8 mouse cellular contexts compared by ENCODE assay signal in the genomic region with DNA sequence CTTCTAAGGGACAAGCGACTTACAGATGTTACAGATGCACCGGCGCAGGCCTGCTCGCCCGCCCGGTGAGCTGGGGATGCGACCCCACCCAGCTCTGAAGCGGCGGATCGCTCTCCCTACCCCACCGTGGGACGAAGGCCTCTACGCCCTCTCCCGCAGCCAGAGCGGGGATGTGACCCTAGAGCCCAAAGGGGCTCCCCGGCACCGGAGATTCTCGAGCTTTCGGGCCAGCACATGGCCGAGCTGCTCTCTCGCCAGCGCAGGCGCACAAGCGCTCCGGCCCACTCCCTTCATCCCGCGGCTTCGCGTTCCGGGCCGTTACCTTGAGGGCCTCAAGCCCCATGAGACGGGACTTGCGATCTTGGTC. TPM values are rescaled to one million over a fixed set of nuclear protein-coding genes. Genes with fewer than 3 reads are reported as not detected.
DNase-seq lines count a peak whose midpoint lies in the region; ATAC-seq and TF ChIP-seq lines count a peak whose summit lies in the region.

No protein-coding gene starts in this region.

- intact Hi-C loops in gastrocnemius, postnatal 14 days (cut with DNase I; ENCODE audit: low total_unique reads): no loop called here
- intact Hi-C loops in left cerebral cortex, postnatal 36 days (cut with DNase I): loop anchor here (10.0 kb wide), 2 partner anchors 844 to 1134 kb away; no protein-coding TSS in a partner anchor

- H3K4me3 ChIP-seq in heart, embryonic 14.5 days (ENCODE audit: control insufficient read depth in 1 of 2, insufficient read depth in 1 of 2, low read depth in 1 of 2, low read length in 2 of 2): peak overlapping the region; percentile 78 to 84
- peak overlapping the region; percentile 64 to 93 for H3K4me3 ChIP-seq in MEL (ENCODE audit: control insufficient read depth in 1 of 2, insufficient read depth in 1 of 2, low read depth in 2 of 2, low read length in 2 of 2)
- peak overlapping the region; percentile 95 for H3K4me3 ChIP-seq in hindbrain, embryonic 13.5 days
- H3K4me3 ChIP-seq in midbrain, embryonic 12.5 days: peak overlapping the region; percentile 95

- H3K9ac ChIP-seq in heart, embryonic 14.5 days (ENCODE audit: low read length): peak overlapping the region; percentile 92
- peak overlapping the region; percentile 93 for H3K9ac ChIP-seq in MEL (ENCODE audit: control insufficient read depth, low read depth, low read length, poor library complexity, severe bottlenecking)
- H3K9ac ChIP-seq in hindbrain, embryonic 13.5 days: peak overlapping the region; percentile 96
- H3K9ac ChIP-seq in midbrain, embryonic 12.5 days (replicated peaks): peak overlapping the region; percentile 96

- ATAC-seq in heart, embryonic 14.5 days (ENCODE audit: insufficient number of reproducible peaks, insufficient read depth, low FRiP score, low read depth): peak; percentile 68
- ATAC-seq in hindbrain, embryonic 13.5 days (ENCODE audit: low FRiP score): peak; percentile 77
- peak; percentile 82 for ATAC-seq in midbrain, embryonic 12.5 days (ENCODE audit: low FRiP score, low read depth)

- H3K27me3 ChIP-seq in heart, embryonic 14.5 days (ENCODE audit: control insufficient read depth, insufficient read depth, low read length): no peaks in the 10 kb centered on the region
- H3K27me3 ChIP-seq in MEL (ENCODE audit: control insufficient read depth in 1 of 2, insufficient read depth in 2 of 2, low read length in 2 of 2): no peaks in the 10 kb centered on the region
- H3K27me3 ChIP-seq in hindbrain, embryonic 13.5 days: no peaks in the 10 kb centered on the region
- H3K27me3 ChIP-seq in midbrain, embryonic 12.5 days: no peaks in the 10 kb centered on the region

- TF ChIP-seq CTCF in MEL (IDR thresholded peaks at IDR 0.05 in 2 of 3, conservative IDR thresholded peaks at IDR 0.05 in 1 of 3; ENCODE audit: control insufficient read depth in 1 of 3, insufficient read depth in 1 of 3, low read depth in 2 of 3, low read length in 3 of 3, poor library complexity in 1 of 3, severe bottlenecking in 1 of 3): no peak

- H3K27ac ChIP-seq in heart, embryonic 14.5 days (replicated peaks in 1 of 2; ENCODE audit: control insufficient read depth in 1 of 2, insufficient read depth in 1 of 2, low read depth in 2 of 2, low read length in 2 of 2): peak overlapping the region; percentile 66 to 87
- H3K27ac ChIP-seq in MEL (ENCODE audit: control insufficient read depth, low read depth, low read length): peak overlapping the region; percentile 67
- H3K27ac ChIP-seq in hindbrain, embryonic 13.5 days: peak overlapping the region; percentile 95
- peak overlapping the region; percentile 91 for H3K27ac ChIP-seq in midbrain, embryonic 12.5 days (replicated peaks)

- peak in 1 of 2 experiments; percentile 88; a peak in 1 of 4 replicates for TF ChIP-seq POLR2A in MEL (IDR thresholded peaks at IDR 0.05; ENCODE audit: control insufficient read depth in 1 of 2, insufficient read depth in 1 of 2, low read depth in 1 of 2, low read length in 2 of 2, poor library complexity in 1 of 2)

- WGBS in heart, embryonic 14.5 days: under 1% methylated on average over 33 of the region's 33 CpGs
- under 1% methylated on average over 33 of the region's 33 CpGs for WGBS in hindbrain, embryonic 13.5 days
- WGBS in midbrain, embryonic 12.5 days: under 1% methylated on average over 32 of the region's 33 CpGs

- no peaks in the 10 kb centered on the region for H3K9me3 ChIP-seq in heart, embryonic 14.5 days (ENCODE audit: control insufficient read depth, low read length)
- H3K9me3 ChIP-seq in MEL (replicated peaks; ENCODE audit: insufficient read depth, low read length): no peaks in the 10 kb centered on the region
- H3K9me3 ChIP-seq in hindbrain, embryonic 13.5 days: no peaks in the 10 kb centered on the region
- no peaks in the 10 kb centered on the region for H3K9me3 ChIP-seq in midbrain, embryonic 12.5 days

- H3K79me2 ChIP-seq in MEL (ENCODE audit: control insufficient read depth, insufficient read depth, low read length, poor library complexity): peaks cover 52% of the 10 kb centered on the region

- no peak for TF ChIP-seq EP300 in MEL (IDR thresholded peaks at IDR 0.05; ENCODE audit: low read depth in 1 of 2, low read length in 2 of 2)

- H3K36me3 ChIP-seq in heart, embryonic 14.5 days (ENCODE audit: control insufficient read depth, insufficient read depth, low read length): peaks cover 19% of the 10 kb centered on the region
- peaks cover 25 to 28% of the 10 kb centered on the region in 2 experiments for H3K36me3 ChIP-seq in MEL (ENCODE audit: control insufficient read depth in 1 of 2, insufficient read depth in 2 of 2, low read length in 2 of 2)
- peaks cover 5% of the 10 kb centered on the region for H3K36me3 ChIP-seq in hindbrain, embryonic 13.5 days
- peaks cover 16% of the 10 kb centered on the region for H3K36me3 ChIP-seq in midbrain, embryonic 12.5 days

- DNase-seq in heart, postnatal 4 days: no peak
- DNase-seq in MEL (ENCODE audit: low read depth, low spot score): no peak
- DNase-seq in gastrocnemius, postnatal 14 days: no peak
- no peak for DNase-seq in left cerebral cortex, postnatal 36 days (ENCODE audit: low spot score in 2 of 2)
- DNase-seq in frontal cortex, postnatal 36 days (ENCODE audit: low spot score in 2 of 2): no peak

- TF ChIP-seq RAD21 in MEL (IDR thresholded peaks at IDR 0.05; ENCODE audit: low read depth, low read length): no peak

- H3K4me2 ChIP-seq in heart, embryonic 14.5 days (ENCODE audit: low read length): peak overlapping the region; percentile 79
- H3K4me2 ChIP-seq in hindbrain, embryonic 13.5 days: peak overlapping the region; percentile 99
- H3K4me2 ChIP-seq in midbrain, embryonic 12.5 days (replicated peaks): peak overlapping the region; percentile 97

- H3K4me1 ChIP-seq in heart, embryonic 14.5 days (ENCODE audit: control insufficient read depth in 2 of 2, insufficient read depth in 2 of 2, low read length in 2 of 2): peaks cover 7 to 28% of the 10 kb centered on the region in 2 experiments
- H3K4me1 ChIP-seq in MEL (ENCODE audit: control insufficient read depth in 1 of 2, insufficient read depth in 2 of 2, low read length in 2 of 2): peaks cover 8 to 21% of the 10 kb centered on the region in 2 experiments
- peaks cover 36% of the 10 kb centered on the region for H3K4me1 ChIP-seq in hindbrain, embryonic 13.5 days (replicated peaks)
- peaks cover 28% of the 10 kb centered on the region for H3K4me1 ChIP-seq in midbrain, embryonic 12.5 days

TF ChIP-seq in MEL, 35 proteins besides CTCF, POLR2A, EP300 and RAD21:
- TF ChIP-seq ZKSCAN1 (IDR thresholded peaks at IDR 0.05; ENCODE audit: low read depth, low read length) (no peak), CHD2 (IDR thresholded peaks at IDR 0.05; ENCODE audit: low read length) (no peak), TAL1 (IDR thresholded peaks at IDR 0.05; ENCODE audit: low read length) (no peak), MAX (IDR thresholded peaks at IDR 0.05; ENCODE audit: low read length) (peak; percentile 96), KAT2A (conservative IDR thresholded peaks at IDR 0.05; ENCODE audit: low read depth, low read length) (no peak), UBTF (IDR thresholded peaks at IDR 0.05; ENCODE audit: borderline replicate concordance, insufficient read depth, low read depth, low read length) (0 out of 2 replicates have a peak, but pooled peaks have one; percentile 1), MAZ (IDR thresholded peaks at IDR 0.05; ENCODE audit: low read depth, low read length) (peak; percentile 3; the same call in 1 of the 2 replicates), MYC (IDR thresholded peaks at IDR 0.05; ENCODE audit: low read depth, low read length) (peak; percentile 82), MXI1 (IDR thresholded peaks at IDR 0.05; ENCODE audit: low read depth, low read length) (peak; percentile 98), GATA1 (IDR thresholded peaks at IDR 0.05; ENCODE audit: low read depth, low read length) (no peak)

RNA-seq across cellular contexts. Expression of a gene that starts 0.3 kb away (rescaled TPM):
- polyA plus RNA-seq in heart, embryonic 14.5 days (2014; fragmentation: Nextera tagmentation; extraction: Ambion mirVana): 358 and 365 TPM in 2 replicates
- 100 to 1,000 TPM; 211 to 213 TPM for total RNA-seq in heart, postnatal 4 days (2021)
- 1,184 and 1,257 TPM in 2 replicates for total RNA-seq in MEL (2012; rRNA removed)
- 100 to 1,000 TPM; 396 to 798 TPM for polyA plus RNA-seq in MEL (2012; ENCODE audit: insufficient read depth in 1 of 2, insufficient read length in 2 of 2, low read depth in 1 of 2, low replicate concordance in 2 of 2, missing spikeins in 1 of 2)
- polyA plus RNA-seq in hindbrain, embryonic 13.5 days (2015; fragmentation: Nextera tagmentation; extraction: Ambion mirVana): 509 and 525 TPM in 2 replicates
- 592 and 610 TPM in 2 replicates for polyA plus RNA-seq in midbrain, embryonic 12.5 days (2016; fragmentation: Nextera tagmentation; extraction: Ambion mirVana)
- total RNA-seq in gastrocnemius, postnatal 14 days (2021): 100 to 1,000 TPM; 185 to 229 TPM
- 100 to 1,000 TPM; 180 to 184 TPM for total RNA-seq in left cerebral cortex, postnatal 36 days (2021)

RNA-seq across cellular contexts. Expression of a gene that starts 0.4 kb away (rescaled TPM):
- 13.7 and 16.6 TPM in 2 replicates for polyA plus RNA-seq in heart, embryonic 14.5 days (2014; fragmentation: Nextera tagmentation; extraction: Ambion mirVana)
- 10 to 100 TPM; 17.1 to 18.6 TPM for total RNA-seq in heart, postnatal 4 days (2021)
- total RNA-seq in MEL (2012; rRNA removed): 26.2 and 29.2 TPM in 2 replicates
- 10 to 100 TPM in 1 of 2 experiments, not detected in 1; 21.0 TPM for polyA plus RNA-seq in MEL (2012; ENCODE audit: insufficient read depth in 1 of 2, insufficient read length in 2 of 2, low read depth in 1 of 2, low replicate concordance in 2 of 2, missing spikeins in 1 of 2)
- 11.2 and 11.5 TPM in 2 replicates for polyA plus RNA-seq in hindbrain, embryonic 13.5 days (2015; fragmentation: Nextera tagmentation; extraction: Ambion mirVana)
- 11.8 and 13.2 TPM in 2 replicates for polyA plus RNA-seq in midbrain, embryonic 12.5 days (2016; fragmentation: Nextera tagmentation; extraction: Ambion mirVana)
- total RNA-seq in gastrocnemius, postnatal 14 days (2021): 10 to 100 TPM; 11.1 to 12.2 TPM
- 10 to 100 TPM in 1 of 2 experiments, 1 to 10 TPM in 1; 9.2 to 12.8 TPM for total RNA-seq in left cerebral cortex, postnatal 36 days (2021)

RNA-seq across cellular contexts. Expression of a gene that starts 36.1 kb away (rescaled TPM):
- 9.7 and 12.4 TPM in 2 replicates for polyA plus RNA-seq in heart, embryonic 14.5 days (2014; fragmentation: Nextera tagmentation; extraction: Ambion mirVana)
- total RNA-seq in heart, postnatal 4 days (2021): 10 to 100 TPM; 13.9 to 14.6 TPM
- total RNA-seq in MEL (2012; rRNA removed): 0.31 TPM in 1 of 2 replicates, not detected in the other
- under 1 TPM in 1 of 2 experiments, not detected in 1; 0.22 TPM for polyA plus RNA-seq in MEL (2012; ENCODE audit: insufficient read depth in 1 of 2, insufficient read length in 2 of 2, low read depth in 1 of 2, low replicate concordance in 2 of 2, missing spikeins in 1 of 2)
- 5.9 and 6.1 TPM in 2 replicates for polyA plus RNA-seq in hindbrain, embryonic 13.5 days (2015; fragmentation: Nextera tagmentation; extraction: Ambion mirVana)
- polyA plus RNA-seq in midbrain, embryonic 12.5 days (2016; fragmentation: Nextera tagmentation; extraction: Ambion mirVana): 1.3 and 2.4 TPM in 2 replicates
- 10 to 100 TPM; 28.8 to 48.9 TPM for total RNA-seq in gastrocnemius, postnatal 14 days (2021)
- 10 to 100 TPM; 13.2 to 14.4 TPM for total RNA-seq in left cerebral cortex, postnatal 36 days (2021)

Comparison
In these comparisons a context has a peak if more than half of its experiments do, and no peak if none do; other contexts are left out.
1. RNA of a gene that starts 36.1 kb away (total RNA-seq): 28.8 to 48.9 TPM in gastrocnemius, postnatal 14 days, 13.9 to 14.6 TPM in heart, postnatal 4 days and 13.2 to 14.4 TPM in left cerebral cortex, postnatal 36 days; 0.31 TPM in MEL; every median in the first group is over 10 times any median in the second.
2. Peak in every context shown above with its lines, with median percentiles within 50 percentile points of each other: ATAC-seq, H3K27ac ChIP-seq, H3K4me2 ChIP-seq, H3K4me3 ChIP-seq and H3K9ac ChIP-seq.